Mouse (Mus musculus): Measurements from ENCODE around the gene Mcf2l.

DNA sequence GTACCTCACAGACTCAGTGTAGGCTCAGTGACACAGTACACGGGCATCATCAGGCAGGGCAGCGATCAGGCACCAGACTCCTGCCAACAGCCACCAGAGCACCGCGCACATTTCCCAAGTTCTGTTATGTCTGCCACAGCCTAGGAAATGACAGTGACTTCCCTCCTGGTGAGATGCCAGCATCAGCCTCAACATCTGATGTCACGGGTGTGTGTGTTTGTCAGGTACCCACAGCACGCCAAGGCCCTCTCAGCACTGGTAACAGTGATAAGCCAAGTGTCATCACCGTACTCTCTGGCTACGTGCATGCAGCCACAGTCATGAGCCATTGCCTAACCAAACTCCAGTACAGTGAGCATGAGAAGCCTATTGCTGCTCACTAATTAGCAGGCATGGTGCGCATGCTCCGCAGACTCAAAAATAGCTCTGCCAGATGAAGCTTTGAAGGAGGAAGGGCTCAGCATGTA lies 162.8 kb downstream of the Mcf2l start:
- no peak for TF ChIP-seq POLR2A (IDR thresholded peaks at IDR 0.05; ENCODE audit: low read depth, low read length)
- no peak for TF ChIP-seq CTCF (IDR thresholded peaks at IDR 0.05; ENCODE audit: extremely low read depth, insufficient read depth, insufficient read length, insufficient replicate concordance)

Measured in spleen, adult 2 months (tissue).